13 mouse cellular contexts compared by ENCODE assay signal in the genomic region with DNA sequence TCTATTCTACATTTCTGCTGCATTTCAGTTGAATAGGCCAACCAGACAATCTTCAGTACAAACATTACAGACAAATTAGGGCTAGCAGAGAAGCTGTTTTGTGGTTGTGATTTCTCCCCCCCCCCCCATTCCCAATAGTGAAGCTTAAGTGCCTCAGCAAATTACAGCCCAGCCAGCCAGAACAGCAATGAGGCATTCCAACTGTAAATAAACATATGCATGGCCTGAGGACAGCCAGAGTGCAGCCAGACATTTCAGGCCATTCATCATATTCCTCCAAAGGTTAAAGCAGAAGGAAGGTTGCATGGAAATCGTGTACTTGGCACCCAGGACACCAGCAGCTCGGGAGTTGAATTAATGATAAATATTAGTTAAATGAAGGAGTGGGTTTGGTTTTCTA.
"Had no signal": no experiment of that assay in that cellular context is flagged by ENCODE, and none has a peak within 500 bp of the region (broad histone marks: within the 10 kb centered on the region; RNA-seq: fewer than 3 reads in every experiment).

No protein-coding gene starts in this region.

- H3K27me3 ChIP-seq: intestine, embryonic 15.5 days; limb, embryonic 15.5 days; liver, embryonic 12.5 days; midbrain, embryonic 13.5 days; neural tube, embryonic 12.5 days had no signal

- ATAC-seq: intestine, embryonic 15.5 days; liver, embryonic 12.5 days; midbrain, embryonic 13.5 days had no signal

- H3K4me3 ChIP-seq: intestine, embryonic 15.5 days; layer of hippocampus, adult 2 months; limb, embryonic 15.5 days; liver, embryonic 12.5 days; midbrain, embryonic 13.5 days; myocyte; neural tube, embryonic 12.5 days had no signal

- H3K4me1 ChIP-seq: intestine, embryonic 15.5 days; limb, embryonic 15.5 days; liver, embryonic 12.5 days; midbrain, embryonic 13.5 days; neural tube, embryonic 12.5 days had no signal

- H3K27ac ChIP-seq: intestine, embryonic 15.5 days; layer of hippocampus, adult 2 months; limb, embryonic 15.5 days; liver, embryonic 12.5 days; midbrain, embryonic 13.5 days; neural tube, embryonic 12.5 days had no signal

- H3K4me2 ChIP-seq: intestine, embryonic 15.5 days; limb, embryonic 15.5 days; liver, embryonic 12.5 days; midbrain, embryonic 13.5 days; neural tube, embryonic 12.5 days had no signal

- H3K36me3 ChIP-seq: intestine, embryonic 15.5 days; limb, embryonic 15.5 days; liver, embryonic 12.5 days; midbrain, embryonic 13.5 days; neural tube, embryonic 12.5 days had no signal

- H3K9ac ChIP-seq: intestine, embryonic 15.5 days; limb, embryonic 15.5 days; liver, embryonic 12.5 days; midbrain, embryonic 13.5 days; neural tube, embryonic 12.5 days had no signal

- H3K9me3 ChIP-seq: intestine, embryonic 15.5 days; limb, embryonic 15.5 days; liver, embryonic 12.5 days; midbrain, embryonic 13.5 days; neural tube, embryonic 12.5 days had no signal

- DNase-seq: kidney, adult 18-20 months; left cerebral cortex, postnatal 4 days; right cerebral cortex, postnatal 4 days; spleen, adult 18-20 months; thymus, adult 18-20 months; thymus, postnatal 14 days had no signal
